Mouse (Mus musculus) spleen, adult 10 weeks (tissue): ENCODE data around the gene Dda1. TPM values are rescaled to one million over a fixed set of nuclear protein-coding genes. Genes with fewer than 3 reads are reported as not detected.

Experiments
- polyA plus RNA-seq: library from polyadenylated mRNA; stranded (reverse); fragments of 350-450 nt; fragmentation: Illumina TruSeq; extraction: RNeasy Lipid Tissue Mini Kit (QIAGEN cat#74804); gene quantifications from one replicate; pipeline ENCODE4 v1.2.3, GENCODE M21; 2015; ENCODE audit warnings: low replicate concordance; ENCODE audit not compliant: insufficient read depth

Gene Dda1
- 19.1 TPM for polyA plus RNA-seq

GRCm38 (mm10) chr8:71468916-71469315 is at the start of gene Dda1:
TSS of gene Dda1 (plus strand) at chr8:71469199.

GRCm38 (mm10) chr8:71463188-71464033 is 5.6 kb upstream of the Dda1 start, which contains the start of gene Abhd8:
TSS of gene Abhd8 (minus strand) at chr8:71463655.

GRCm38 (mm10) chr8:71464513-71465500 is 4.2 kb upstream of the Dda1 start, which contains the start of gene Mrpl34:
TSS of gene Mrpl34 (plus strand) at chr8:71464959.

GRCm38 (mm10) chr8:71485142-71486135 is 16.4 kb downstream of the Dda1 start, which contains the start of gene Ano8:
TSS of gene Ano8 (minus strand) at chr8:71485963.

GRCm38 (mm10) chr8:71487691-71488445 is 18.9 kb downstream of the Dda1 start, which contains the start of gene Gtpbp3:
TSS of gene Gtpbp3 (plus strand) at chr8:71488103.

GRCm38 (mm10) chr8:71511644-71512043 is 42.6 kb downstream of the Dda1 start, which contains the start of gene Plvap:
TSS of gene Plvap (minus strand) at chr8:71511752.

GRCm38 (mm10) chr8:71525226-71526050 is 56.4 kb downstream of the Dda1 start, which contains the start of gene Ccdc194:
TSS of gene Ccdc194 (minus strand) at chr8:71525711.

Other genes starting within 250 kb of the Dda1 start
- gene Myo9b, start 196.5 kb upstream of the Dda1 start, polyA plus RNA-seq, result 52.8 TPM
- gene Haus8, start 196.3 kb upstream of the Dda1 start, polyA plus RNA-seq, result 36.4 TPM
- gene Use1, start 102.4 kb upstream of the Dda1 start, polyA plus RNA-seq, result 71.6 TPM
- gene Ocel1, start 97.9 kb upstream of the Dda1 start, polyA plus RNA-seq, result 14.9 TPM
- gene Nr2f6, start 87.2 kb upstream of the Dda1 start, polyA plus RNA-seq, result 9.6 TPM
- gene Ushbp1, start 73.4 kb upstream of the Dda1 start, polyA plus RNA-seq, result 6.2 TPM
- 49.8 TPM for gene Babam1, start 72.3 kb upstream of the Dda1 start, polyA plus RNA-seq
- 4.1 TPM for gene Ankle1, start 63.2 kb upstream of the Dda1 start, polyA plus RNA-seq
- 5.3 TPM for gene Abhd8, start 5.5 kb upstream of the Dda1 start, polyA plus RNA-seq
- gene Mrpl34, start 4.2 kb upstream of the Dda1 start, polyA plus RNA-seq, result 16.5 TPM
- 5.8 TPM for gene Ano8, start 16.8 kb downstream of the Dda1 start, polyA plus RNA-seq
- gene Gtpbp3, start 18.9 kb downstream of the Dda1 start, polyA plus RNA-seq, result 8.0 TPM
- gene Plvap, start 42.6 kb downstream of the Dda1 start, polyA plus RNA-seq, result 52.6 TPM
- gene Ccdc194, start 56.5 kb downstream of the Dda1 start, polyA plus RNA-seq, result 0.12 TPM
- 78.7 TPM for gene Bst2, start 68.3 kb downstream of the Dda1 start, polyA plus RNA-seq
- gene Mvb12a, start 73.7 kb downstream of the Dda1 start, polyA plus RNA-seq, result 14.4 TPM
- gene Tmem221, start 89.7 kb downstream of the Dda1 start, polyA plus RNA-seq, result 4.2 TPM
- not detected for gene Nxnl1, start 97.4 kb downstream of the Dda1 start, polyA plus RNA-seq
- gene Slc27a1, start 99.7 kb downstream of the Dda1 start, polyA plus RNA-seq, result 8.1 TPM
- gene Pgls, start 123.0 kb downstream of the Dda1 start, polyA plus RNA-seq, result 13.8 TPM
- 96.5 TPM for gene Fam129c, start 128.4 kb downstream of the Dda1 start, polyA plus RNA-seq
- gene Colgalt1, start 141.8 kb downstream of the Dda1 start, polyA plus RNA-seq, result 124 TPM
- 0.22 TPM for gene Unc13a, start 202.6 kb downstream of the Dda1 start, polyA plus RNA-seq
- 13.5 TPM for gene Jak3, start 207.1 kb downstream of the Dda1 start, polyA plus RNA-seq
- gene Insl3, start 220.0 kb downstream of the Dda1 start, polyA plus RNA-seq, result 7.9 TPM
- 4.4 TPM for gene B3gnt3, start 232.6 kb downstream of the Dda1 start, polyA plus RNA-seq